Mouse (Mus musculus): ENCODE measurements around the gene Gzmf.

DNA sequence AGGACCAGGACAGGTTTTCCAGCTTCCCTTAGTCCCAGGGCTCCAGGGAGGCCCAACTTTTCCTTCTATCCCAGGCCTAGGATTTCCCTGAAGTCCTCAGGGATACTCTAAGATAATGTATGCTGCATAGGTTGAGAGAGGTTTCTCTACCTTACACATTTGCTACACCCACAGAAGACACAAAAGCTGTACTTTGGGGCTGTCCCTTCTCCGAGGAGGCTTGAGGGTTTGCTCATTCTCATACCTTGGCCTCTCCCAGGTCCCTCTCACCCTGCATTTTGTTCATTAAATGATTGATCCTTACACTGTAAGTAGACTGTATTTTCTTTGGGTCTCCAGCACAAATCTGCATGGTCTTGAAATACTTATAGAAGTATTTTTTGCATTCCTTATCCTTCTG is 5.6 kb downstream of the Gzmf start:
- TF ChIP-seq MAFK (IDR thresholded peaks at IDR 0.05; ENCODE audit: insufficient read depth, low read depth, low read length) (no peak), HCFC1 (IDR thresholded peaks at IDR 0.05; ENCODE audit: borderline replicate concordance, insufficient read depth, low read length) (no peak), ZNF384 (IDR thresholded peaks at IDR 0.05; ENCODE audit: low read depth, low read length) (no peak)

All from ES-E14 (cell line).